Mouse (Mus musculus): Measurements from ENCODE around the gene Cfap298.

Gene Cfap298

GRCm38 (mm10) chr16:90934687-90935328 is at the start of gene Cfap298:
Gene Cfap298 (minus strand): TSS chr16:90935114.
- DNase-seq (ENCODE audit: low read depth, low spot score) = peak; percentile 97

GRCm38 (mm10) chr16:90971004-90971403 is 36.1 kb upstream of the Cfap298 start:
- DNase-seq (ENCODE audit: low read depth, low spot score) = no peak

- no peak for DNase-seq (ENCODE audit: low read depth, low spot score)
Observed at GRCm38 (mm10) chr16:90966241-90966640, 31.3 kb upstream of the Cfap298 start.

- no peak for DNase-seq (ENCODE audit: low read depth, low spot score)
Observed at GRCm38 (mm10) chr16:90964302-90964701, 29.4 kb upstream of the Cfap298 start.

- DNase-seq (ENCODE audit: low read depth, low spot score) = no peak
Observed at GRCm38 (mm10) chr16:90963866-90964265, 29.0 kb upstream of the Cfap298 start.

GRCm38 (mm10) chr16:90963231-90963630 is 28.3 kb upstream of the Cfap298 start:
- no peak for DNase-seq (ENCODE audit: low read depth, low spot score)

- DNase-seq (ENCODE audit: low read depth, low spot score) = no peak
Observed at GRCm38 (mm10) chr16:90958301-90959085, 23.6 kb upstream of the Cfap298 start.

GRCm38 (mm10) chr16:90955494-90955893 is 20.6 kb upstream of the Cfap298 start:
- DNase-seq (ENCODE audit: low read depth, low spot score) = no peak

- DNase-seq (ENCODE audit: low read depth, low spot score) = peak; percentile 34
Observed at GRCm38 (mm10) chr16:90953770-90954169, 18.9 kb upstream of the Cfap298 start.

- no peak for DNase-seq (ENCODE audit: low read depth, low spot score)
Observed at GRCm38 (mm10) chr16:90953147-90953546, 18.2 kb upstream of the Cfap298 start.

- DNase-seq (ENCODE audit: low read depth, low spot score) = no peak
Observed at GRCm38 (mm10) chr16:90950354-90950963, 15.5 kb upstream of the Cfap298 start.

GRCm38 (mm10) chr16:90946977-90947376 is 12.1 kb upstream of the Cfap298 start:
- no peak for DNase-seq (ENCODE audit: low read depth, low spot score)

- DNase-seq (ENCODE audit: low read depth, low spot score) = no peak
Observed at GRCm38 (mm10) chr16:90941246-90941645, 6.3 kb upstream of the Cfap298 start.

- peak; percentile 39 for DNase-seq (ENCODE audit: low read depth, low spot score)
Observed at GRCm38 (mm10) chr16:90934193-90934686, 674 bp downstream of the Cfap298 start.

- DNase-seq (ENCODE audit: low read depth, low spot score) = no peak
Observed at GRCm38 (mm10) chr16:90933534-90934176, 1.3 kb downstream of the Cfap298 start.

GRCm38 (mm10) chr16:90927446-90927845 is 7.5 kb downstream of the Cfap298 start:
- no peak for DNase-seq (ENCODE audit: low read depth, low spot score)

GRCm38 (mm10) chr16:90925461-90925860 is 9.5 kb downstream of the Cfap298 start:
- peak; percentile 66 for DNase-seq (ENCODE audit: low read depth, low spot score)

- DNase-seq (ENCODE audit: low read depth, low spot score) = peak; percentile 66
Observed at GRCm38 (mm10) chr16:90924606-90925370, 10.1 kb downstream of the Cfap298 start.

- no peak for DNase-seq (ENCODE audit: low read depth, low spot score)
Observed at GRCm38 (mm10) chr16:90921471-90922159, 13.3 kb downstream of the Cfap298 start.

GRCm38 (mm10) chr16:90917156-90917555 is 17.8 kb downstream of the Cfap298 start:
- no peak for DNase-seq (ENCODE audit: low read depth, low spot score)
